Mouse (Mus musculus) E14TG2a.4 (cell line): ENCODE results near the gene Gpr3.

Experiments
- CTCF ChIP-seq: conservative IDR thresholded peaks from 2 replicates; pipeline ENCODE4 v1.5.1; 2014; ENCODE audit warnings: low read length
- NANOG ChIP-seq: IDR thresholded peaks from 2 replicates; pipeline ENCODE4 v1.6.1; 2014; ENCODE audit warnings: borderline replicate concordance, low read length, mixed read lengths

- TF ChIP-seq CTCF (no peak), NANOG (no peak)
Measured at GRCm38 (mm10) chr4:133257230-133257629, 44.9 kb upstream of the Gpr3 start.
